Mouse (Mus musculus) heart, embryonic 15.5 days (tissue): ENCODE measurements around the gene Rgs6. TPM values are rescaled to one million over a fixed set of nuclear protein-coding genes. Genes with fewer than 3 reads are reported as not detected.
A peak's percentile ranks its signal among the peaks of the same experiment; 100 is the strongest.

Source experiments
- ATAC-seq: fragments of 200-750 bp; cut with Nextera tagmentation; replicated peaks from 2 replicates; pipeline ENCODE4 v1.8.0; 2017; ENCODE audit warnings: low read depth, moderate TSS enrichment; ENCODE audit not compliant: insufficient number of reproducible peaks, insufficient read depth, low FRiP score
- H3K27ac ChIP-seq: fragments of 300-500 bp; sonication (generic); 2 replicates; pipeline ENCODE4 v1.5.1; 2015; ENCODE audit warnings: mild to moderate bottlenecking, inconsistent platforms
- H3K27me3 ChIP-seq: fragments of 300-500 bp; sonication (generic); 2 replicates; pipeline ENCODE4 v1.6.1; 2015; ENCODE audit warnings: inconsistent platforms
- H3K36me3 ChIP-seq: fragments of 300-500 bp; sonication (generic); 2 replicates; pipeline ENCODE4 v1.6.1; 2015; ENCODE audit warnings: mild to moderate bottlenecking, inconsistent platforms
- H3K4me1 ChIP-seq: fragments of 300-500 bp; sonication (generic); replicated peaks from 2 replicates; pipeline ENCODE4 v1.6.1; 2015; ENCODE audit warnings: inconsistent platforms
- H3K4me2 ChIP-seq: fragments of 300-500 bp; sonication (generic); 2 replicates; pipeline ENCODE4 v1.6.1; 2015; ENCODE audit warnings: inconsistent platforms, mild to moderate bottlenecking, moderate library complexity
- H3K4me3 ChIP-seq: fragments of 300-500 bp; sonication (generic); 2 replicates; pipeline ENCODE4 v1.5.1; 2015; ENCODE audit warnings: mild to moderate bottlenecking, inconsistent platforms
- H3K9ac ChIP-seq: fragments of 300-500 bp; sonication (generic); 2 replicates; pipeline ENCODE4 v1.6.1; 2015; ENCODE audit warnings: mild to moderate bottlenecking, inconsistent platforms
- H3K9me3 ChIP-seq: fragments of 300-500 bp; sonication (generic); replicated peaks from 2 replicates; pipeline ENCODE4 v1.6.1; 2016; ENCODE audit warnings: inconsistent platforms
- WGBS: fragments of 180-500 bp; shearing (Covaris S2); methylation state at CpG from one replicate; pipeline ENCODE4 v1.1.7; 2015; ENCODE audit warnings: mixed read lengths; 5-methylcytosine and 5-hydroxymethylcytosine counted together
- polyA plus RNA-seq: library from polyadenylated mRNA; unstranded; fragments of >200 nt; fragmentation: Nextera tagmentation; extraction: Ambion mirVana; gene quantifications from 2 replicates; pipeline ENCODE4 v1.2.1, GENCODE M21; 2015

The Rgs6 gene
- polyA plus RNA-seq, 1 experiment from 2014 or later = 12.3 TPM

- H3K27ac ChIP-seq = no peak overlapping the region
- no peaks in the 10 kb centered on the region for H3K27me3 ChIP-seq
- WGBS = 86% methylated on average over 2 of the region's 2 CpGs
- H3K9me3 ChIP-seq = no peaks in the 10 kb centered on the region
- peaks cover 8% of the 10 kb centered on the region; the same call in 1 of the 2 replicates for H3K4me1 ChIP-seq
- H3K4me2 ChIP-seq = no peak overlapping the region
- H3K9ac ChIP-seq = no peak overlapping the region
- H3K4me3 ChIP-seq = no peak overlapping the region
- ATAC-seq = no peak
- no peaks in the 10 kb centered on the region for H3K36me3 ChIP-seq
Measured at GRCm38 (mm10) chr12:83099920-83100319, 511.8 kb downstream of the Rgs6 start.

GRCm38 (mm10) chr12:83100413-83100812 is 512.3 kb downstream of the Rgs6 start:
- Histone ChIP-seq H3K9ac (no peak overlapping the region), H3K4me2 (no peak overlapping the region), H3K4me1 (peaks cover 8% of the 10 kb centered on the region; the same call in 1 of the 2 replicates), H3K4me3 (no peak overlapping the region), H3K27ac (peak overlapping the region; percentile 56), H3K9me3 (no peaks in the 10 kb centered on the region), H3K36me3 (no peaks in the 10 kb centered on the region), H3K27me3 (no peaks in the 10 kb centered on the region)
- WGBS = 41% methylated on average over 9 of the region's 9 CpGs
- ATAC-seq = 0 out of 2 replicates have a peak, but pooled peaks have one; percentile 27

- H3K9me3 ChIP-seq = no peaks in the 10 kb centered on the region
- WGBS = 24% methylated on average over 7 of the region's 7 CpGs
- ATAC-seq = no peak
Measured at GRCm38 (mm10) chr12:83100848-83101247, 512.8 kb downstream of the Rgs6 start.

GRCm38 (mm10) chr12:83105514-83106119 is 517.5 kb downstream of the Rgs6 start:
- Histone ChIP-seq H3K4me2 (no peak overlapping the region), H3K27ac (no peak overlapping the region), H3K36me3 (no peaks in the 10 kb centered on the region), H3K9me3 (no peaks in the 10 kb centered on the region), H3K4me3 (no peak overlapping the region), H3K9ac (no peak overlapping the region), H3K27me3 (no peaks in the 10 kb centered on the region), H3K4me1 (peaks cover 18% of the 10 kb centered on the region)
- ATAC-seq = no peak
- 61% methylated on average over 9 of the region's 9 CpGs for WGBS

More at GRCm38 (mm10) chr12:83100848-83101247, 512.8 kb downstream of the Rgs6 start:
- Histone ChIP-seq H3K9ac (no peak overlapping the region), H3K27ac (peak overlapping the region; percentile 56), H3K36me3 (no peaks in the 10 kb centered on the region), H3K27me3 (no peaks in the 10 kb centered on the region), H3K4me1 (peaks cover 10% of the 10 kb centered on the region; the same call in 1 of the 2 replicates), H3K4me3 (no peak overlapping the region), H3K4me2 (no peak overlapping the region)

GRCm38 (mm10) chr12:83106120-83106517 is 518.0 kb downstream of the Rgs6 start:
- Histone ChIP-seq H3K4me1 (peaks cover 21% of the 10 kb centered on the region), H3K27me3 (no peaks in the 10 kb centered on the region), H3K9ac (no peak overlapping the region), H3K27ac (no peak overlapping the region), H3K36me3 (no peaks in the 10 kb centered on the region), H3K4me2 (no peak overlapping the region), H3K4me3 (no peak overlapping the region), H3K9me3 (no peaks in the 10 kb centered on the region)
- WGBS = 43% methylated on average over 5 of the region's 5 CpGs
- ATAC-seq = no peak

GRCm38 (mm10) chr12:83109486-83109885 is 521.4 kb downstream of the Rgs6 start:
- Histone ChIP-seq H3K4me3 (no peak overlapping the region), H3K9me3 (no peaks in the 10 kb centered on the region), H3K4me1 (peaks cover 21% of the 10 kb centered on the region), H3K36me3 (no peaks in the 10 kb centered on the region), H3K27ac (peak overlapping the region; percentile 72), H3K27me3 (no peaks in the 10 kb centered on the region), H3K9ac (no peak overlapping the region), H3K4me2 (no peak overlapping the region)
- ATAC-seq = no peak
- WGBS = 92% methylated on average over 4 of the region's 4 CpGs

GRCm38 (mm10) chr12:83109891-83110630 is 522.0 kb downstream of the Rgs6 start:
- ATAC-seq = peak; percentile 54; the same call in 1 of the 2 replicates
- Histone ChIP-seq H3K9me3 (no peaks in the 10 kb centered on the region), H3K9ac (no peak overlapping the region), H3K4me1 (peaks cover 23% of the 10 kb centered on the region), H3K36me3 (no peaks in the 10 kb centered on the region), H3K4me3 (no peak overlapping the region), H3K27me3 (no peaks in the 10 kb centered on the region), H3K27ac (peak overlapping the region; percentile 72), H3K4me2 (0 out of 2 replicates have a peak overlapping the region, but pooled peaks have one; percentile 17)
- 54% methylated on average over 11 of the region's 11 CpGs for WGBS

GRCm38 (mm10) chr12:83110711-83111110 is 522.6 kb downstream of the Rgs6 start:
- Histone ChIP-seq H3K27me3 (no peaks in the 10 kb centered on the region), H3K9ac (no peak overlapping the region), H3K9me3 (no peaks in the 10 kb centered on the region), H3K4me2 (0 out of 2 replicates have a peak overlapping the region, but pooled peaks have one; percentile 17), H3K27ac (peak overlapping the region; percentile 72), H3K36me3 (no peaks in the 10 kb centered on the region), H3K4me1 (peaks cover 23% of the 10 kb centered on the region), H3K4me3 (no peak overlapping the region)
- WGBS = 47% methylated on average over 3 of the region's 3 CpGs
- ATAC-seq = no peak

- ATAC-seq = no peak
- Histone ChIP-seq H3K4me1 (peaks cover 18% of the 10 kb centered on the region), H3K9me3 (no peaks in the 10 kb centered on the region), H3K27ac (no peak overlapping the region), H3K4me2 (no peak overlapping the region), H3K27me3 (no peaks in the 10 kb centered on the region), H3K4me3 (no peak overlapping the region), H3K36me3 (no peaks in the 10 kb centered on the region), H3K9ac (no peak overlapping the region)
- 81% methylated on average over 5 of the region's 5 CpGs for WGBS
Measured at GRCm38 (mm10) chr12:83112283-83112682, 524.2 kb downstream of the Rgs6 start.

- Histone ChIP-seq H3K36me3 (no peaks in the 10 kb centered on the region), H3K9me3 (no peaks in the 10 kb centered on the region), H3K27me3 (no peaks in the 10 kb centered on the region), H3K4me2 (no peak overlapping the region), H3K4me3 (no peak overlapping the region), H3K27ac (no peak overlapping the region), H3K9ac (no peak overlapping the region), H3K4me1 (peaks cover 18% of the 10 kb centered on the region)
- no peak for ATAC-seq
- 75% methylated on average over 6 of the region's 6 CpGs for WGBS
Measured at GRCm38 (mm10) chr12:83112901-83113628, 525.0 kb downstream of the Rgs6 start.

- Histone ChIP-seq H3K4me3 (no peak overlapping the region), H3K36me3 (no peaks in the 10 kb centered on the region), H3K4me2 (no peak overlapping the region), H3K9ac (no peak overlapping the region), H3K27me3 (no peaks in the 10 kb centered on the region), H3K4me1 (peaks cover 18% of the 10 kb centered on the region), H3K27ac (no peak overlapping the region), H3K9me3 (no peaks in the 10 kb centered on the region)
- 54% methylated on average over 3 of the region's 3 CpGs for WGBS
- ATAC-seq = no peak
Measured at GRCm38 (mm10) chr12:83113971-83114370, 525.9 kb downstream of the Rgs6 start.
